Mouse (Mus musculus) stomach, postnatal 0 days (tissue): Measurements from ENCODE around the gene Dffa. TPM values are rescaled to one million over a fixed set of nuclear protein-coding genes. Genes with fewer than 3 reads are reported as not detected.

Experiments
- ATAC-seq: fragments of 200-750 bp; cut with Nextera tagmentation; 2 replicates; pipeline ENCODE4 v1.8.0; 2017; ENCODE audit not compliant: low FRiP score, low TSS enrichment
- DNase-seq: peaks from one replicate; pipeline ENCODE4 v3.0.0-alpha.2; 2016; ENCODE audit warnings: low spot score
- H3K27ac ChIP-seq: fragments of 300-500 bp; sonication (generic); replicated peaks from 2 replicates; pipeline ENCODE4 v1.5.1; 2014; ENCODE audit warnings: mild to moderate bottlenecking, control low read depth
- H3K27me3 ChIP-seq: fragments of 300-500 bp; sonication (generic); 2 replicates; pipeline ENCODE4 v1.6.1; 2014; ENCODE audit warnings: low read length; ENCODE audit not compliant: control insufficient read depth, insufficient read depth
- H3K36me3 ChIP-seq: fragments of 300-500 bp; sonication (generic); 2 replicates; pipeline ENCODE4 v1.6.1; 2014; ENCODE audit warnings: low read length, mixed read lengths; ENCODE audit not compliant: control insufficient read depth, insufficient read depth
- H3K4me1 ChIP-seq: fragments of 300-500 bp; sonication (generic); replicated peaks from 2 replicates; pipeline ENCODE4 v1.6.1; 2014; ENCODE audit warnings: antibody characterized with exemption; ENCODE audit not compliant: control insufficient read depth, insufficient read depth
- H3K4me2 ChIP-seq: fragments of 300-500 bp; sonication (generic); replicated peaks from 2 replicates; pipeline ENCODE4 v1.6.1; 2014; ENCODE audit warnings: low read depth, mild to moderate bottlenecking, control low read depth, moderate library complexity
- H3K4me3 ChIP-seq: fragments of 300-500 bp; sonication (generic); 2 replicates; pipeline ENCODE4 v1.5.1; 2014; ENCODE audit warnings: low read depth, low read length, control low read depth
- H3K9ac ChIP-seq: fragments of 300-500 bp; sonication (generic); 2 replicates; pipeline ENCODE4 v1.6.1; 2014; ENCODE audit warnings: mild to moderate bottlenecking, low read length, control low read depth, mixed read lengths
- H3K9me3 ChIP-seq: fragments of 300-500 bp; sonication (generic); 2 replicates; pipeline ENCODE4 v1.6.1; 2016; ENCODE audit warnings: low read length; ENCODE audit not compliant: control insufficient read depth
- CTCF ChIP-seq: IDR thresholded peaks from 2 replicates; pipeline ENCODE4 v1.5.1; 2016; ENCODE audit warnings: antibody characterized with exemption, low read depth, mild to moderate bottlenecking, moderate library complexity
- EP300 ChIP-seq: optimal IDR thresholded peaks from 2 replicates; pipeline ENCODE3; 2016; ENCODE audit warnings: antibody characterized with exemption
- WGBS: fragments of 180-500 bp; shearing (Covaris S2); extraction: QIAGEN DNeasy Blood & Tissue Kit; methylation state at CpG from one replicate; pipeline ENCODE4 v1.1.7; 2014; 5-methylcytosine and 5-hydroxymethylcytosine counted together
- polyA plus RNA-seq: library from polyadenylated mRNA; unstranded; fragments of >200 nt; fragmentation: Nextera tagmentation; extraction: Ambion mirVana; gene quantifications from 2 replicates; pipeline ENCODE4 v1.2.1, GENCODE M21; 2015

Dffa gene
- polyA plus RNA-seq, 1 experiment from 2014 or later, result 20.1 TPM

DNA sequence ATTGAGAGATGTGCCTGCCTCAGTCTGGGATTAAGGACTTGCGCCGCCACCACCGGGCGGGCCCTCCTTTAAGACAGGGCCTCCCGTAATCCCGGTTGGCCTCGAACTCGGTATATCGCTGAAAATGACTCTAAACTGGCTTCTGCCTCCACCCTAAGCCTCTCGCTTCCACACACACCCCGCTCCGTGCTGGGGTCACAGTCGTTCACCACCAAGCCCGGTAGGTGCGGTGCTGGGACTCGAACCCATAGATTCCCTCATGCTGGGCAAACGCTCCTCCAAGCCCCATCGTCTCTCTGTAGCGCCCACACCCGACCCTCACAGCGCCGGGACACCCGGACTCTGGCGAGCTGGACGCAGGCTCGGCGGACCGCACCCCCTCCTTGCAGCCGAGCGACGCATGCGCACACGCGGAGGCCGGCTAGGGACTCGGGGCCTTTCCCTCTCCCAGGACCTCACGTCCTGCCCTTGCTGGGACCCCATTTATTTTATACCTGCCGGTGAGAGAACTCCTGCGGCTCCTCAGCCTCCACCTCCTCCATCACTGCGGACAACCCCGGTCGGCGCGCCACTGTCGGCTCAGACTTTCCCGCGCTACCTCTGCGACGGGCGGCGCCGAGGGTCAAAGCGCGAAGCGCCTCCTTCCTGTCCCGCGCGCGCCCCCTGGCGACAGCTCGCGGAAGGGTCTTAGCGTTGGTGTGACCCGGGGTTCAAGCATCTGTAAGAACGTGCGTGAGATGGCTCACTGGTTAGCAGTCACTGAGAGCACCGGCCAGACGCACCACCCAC is 33.2 kb downstream of the Dffa start, which contains the start of gene Cenps:
Gene Cenps, minus strand, starts transcription at position 648 of the 789 bp plus-strand sequence.
- ATAC-seq, result peak; percentile 92
- Histone ChIP-seq H3K4me2 (peak within 1 kb of the TSS; percentile 74), H3K4me1 (no peaks in the 10 kb centered on the region), H3K27me3 (no peaks in the 10 kb centered on the region), H3K4me3 (peak within 1 kb of the TSS; percentile 59), H3K36me3 (no peaks in the 10 kb centered on the region), H3K27ac (peak within 1 kb of the TSS; percentile 74), H3K9ac (peak within 1 kb of the TSS; percentile 61), H3K9me3 (no peaks in the 10 kb centered on the region)
- DNase-seq, result peak; percentile 93
- 1% methylated on average over 68 of the region's 68 CpGs for WGBS
- TF ChIP-seq EP300, result no peak
- TF ChIP-seq CTCF, result peak; percentile 97

DNA sequence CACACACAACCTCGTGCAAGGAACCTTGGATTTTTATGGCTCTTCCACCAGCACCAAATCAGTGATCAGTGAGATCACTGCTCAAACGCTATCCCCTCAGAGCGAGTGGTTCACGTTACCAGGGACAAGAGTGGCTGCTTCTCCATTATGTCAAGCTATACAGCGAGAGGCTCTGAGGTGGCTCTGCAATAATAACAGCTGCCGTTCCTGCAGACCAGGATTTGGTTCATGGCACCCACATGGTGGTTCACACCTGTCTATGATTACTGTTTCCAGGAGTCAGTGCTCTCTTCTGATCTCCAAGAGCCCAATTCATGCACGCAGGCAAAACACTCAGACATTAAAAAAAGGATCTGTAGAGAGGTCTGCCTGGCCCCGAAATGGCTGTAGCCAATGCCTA is 34.6 kb downstream of the Dffa start:
- Histone ChIP-seq H3K36me3 (no peaks in the 10 kb centered on the region), H3K27me3 (no peaks in the 10 kb centered on the region), H3K27ac (no peak overlapping the region), H3K4me3 (no peak overlapping the region), H3K4me1 (no peaks in the 10 kb centered on the region), H3K4me2 (no peak overlapping the region), H3K9me3 (no peaks in the 10 kb centered on the region), H3K9ac (no peak overlapping the region)
- WGBS, result 75% methylated on average over 8 of the region's 8 CpGs
- no peak for TF ChIP-seq EP300
- no peak for TF ChIP-seq CTCF
- no peak for DNase-seq
- ATAC-seq, result no peak

DNA sequence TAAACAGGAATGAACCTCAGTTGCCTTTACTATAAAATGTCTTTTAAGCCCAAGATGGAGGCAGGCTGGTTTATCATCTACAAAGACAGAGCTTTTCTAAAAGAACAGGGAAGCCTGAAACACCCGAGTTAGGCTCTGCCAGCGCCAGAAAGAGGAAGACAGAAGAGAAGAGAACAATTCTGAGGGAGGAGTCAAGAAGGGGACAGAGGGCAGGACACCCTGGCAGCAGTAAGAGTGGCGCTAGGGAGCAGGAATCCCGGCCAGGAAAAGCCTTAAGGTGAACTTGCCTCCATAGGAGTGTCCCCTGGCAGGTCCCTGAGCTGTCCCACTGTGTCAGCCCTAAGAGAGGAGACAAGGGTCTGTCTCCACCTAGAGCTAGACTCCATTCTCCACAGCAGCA is 39.6 kb downstream of the Dffa start:
- Histone ChIP-seq H3K36me3 (no peaks in the 10 kb centered on the region), H3K4me3 (no peak overlapping the region), H3K9ac (no peak overlapping the region), H3K9me3 (no peaks in the 10 kb centered on the region), H3K27me3 (no peaks in the 10 kb centered on the region), H3K27ac (no peak overlapping the region), H3K4me2 (no peak overlapping the region), H3K4me1 (no peaks in the 10 kb centered on the region)
- DNase-seq (no peak), ATAC-seq (no peak)
- 27% methylated on average over 4 of the region's 4 CpGs for WGBS
- TF ChIP-seq CTCF (no peak), EP300 (no peak)

DNA sequence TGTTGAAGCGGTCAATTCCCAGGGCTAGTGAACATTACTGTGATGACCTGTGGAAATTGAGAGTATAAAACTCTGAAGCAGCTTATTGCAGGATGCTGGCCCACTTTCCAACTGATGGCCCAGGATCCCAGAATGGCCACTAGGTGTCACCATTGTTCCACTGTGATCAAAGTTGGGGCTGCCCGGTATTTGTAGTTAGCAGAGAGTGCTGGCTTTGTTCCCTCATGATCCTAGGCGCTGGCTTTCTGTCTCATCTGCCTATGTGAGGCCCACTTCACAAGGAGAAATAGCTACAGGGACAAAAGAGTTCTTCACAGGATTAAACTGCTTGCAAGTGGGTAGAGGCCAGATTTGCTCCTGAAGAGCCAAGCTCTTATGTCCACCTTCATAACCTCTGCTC is 40.5 kb downstream of the Dffa start:
- Histone ChIP-seq H3K9ac (no peak overlapping the region), H3K4me1 (no peaks in the 10 kb centered on the region), H3K27me3 (no peaks in the 10 kb centered on the region), H3K4me2 (no peak overlapping the region), H3K4me3 (no peak overlapping the region), H3K27ac (no peak overlapping the region), H3K9me3 (no peaks in the 10 kb centered on the region), H3K36me3 (no peaks in the 10 kb centered on the region)
- peak; percentile 84 for DNase-seq
- 1% methylated on average over 3 of the region's 3 CpGs for WGBS
- TF ChIP-seq CTCF, result peak; percentile 99
- no peak for TF ChIP-seq EP300
- ATAC-seq, result peak; percentile 71; the same call in 1 of the 2 replicates

DNA sequence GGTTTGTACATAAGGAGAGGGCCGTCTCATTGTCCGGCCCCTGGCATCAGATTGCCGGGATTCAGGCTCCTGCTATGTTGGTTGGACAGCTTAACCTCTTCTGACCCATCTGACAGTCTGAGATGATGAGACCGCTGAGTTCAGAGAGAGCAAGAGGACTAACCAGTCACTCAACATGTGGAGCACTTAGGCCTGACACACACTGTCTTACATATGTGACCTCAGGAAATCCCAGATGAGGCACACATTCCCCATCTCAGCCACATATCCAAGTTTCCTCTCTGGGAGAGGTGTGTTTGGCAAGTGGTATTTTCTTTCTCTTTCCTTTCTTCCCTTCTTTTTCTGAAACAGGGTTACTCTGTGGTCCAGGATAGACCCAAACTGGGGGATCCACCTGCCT is 41.2 kb downstream of the Dffa start:
- no peak overlapping the region for H3K9ac ChIP-seq
- DNase-seq (no peak), ATAC-seq (no peak)
- WGBS, result 75% methylated on average over 4 of the region's 4 CpGs
- H3K27ac ChIP-seq, result no peak overlapping the region
- TF ChIP-seq EP300 (no peak), CTCF (no peak)
- H3K4me1 ChIP-seq, result no peaks in the 10 kb centered on the region
- H3K4me2 ChIP-seq, result no peak overlapping the region
- H3K9me3 ChIP-seq, result no peaks in the 10 kb centered on the region
- H3K4me3 ChIP-seq, result no peak overlapping the region
- H3K36me3 ChIP-seq, result peaks cover under 1% of the 10 kb centered on the region; the same call in 1 of the 2 replicates
- H3K27me3 ChIP-seq, result no peaks in the 10 kb centered on the region

DNA sequence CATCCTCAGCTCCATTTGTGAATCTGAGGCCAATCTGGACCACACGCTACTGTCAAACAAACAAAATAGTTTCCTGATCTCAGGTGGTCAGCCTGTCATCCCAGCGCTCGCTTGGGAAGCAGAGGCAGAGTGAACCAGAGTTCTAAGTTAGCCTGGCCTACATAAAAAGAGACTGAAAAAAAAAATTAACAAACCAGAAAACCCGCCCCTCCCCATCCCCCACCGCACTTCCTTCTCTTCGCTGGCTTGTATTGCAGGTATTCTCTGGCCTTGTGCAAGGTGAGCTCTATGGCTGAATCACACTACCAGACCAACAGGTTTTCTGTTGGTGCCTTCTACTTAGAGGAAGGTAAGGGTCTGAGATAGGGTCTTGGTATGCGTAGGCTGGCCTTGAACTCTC is 43.6 kb downstream of the Dffa start:
- Histone ChIP-seq H3K27ac (no peak overlapping the region; the same call in 1 of the 2 replicates), H3K9me3 (no peaks in the 10 kb centered on the region), H3K4me2 (no peak overlapping the region), H3K9ac (no peak overlapping the region), H3K36me3 (peaks cover 16% of the 10 kb centered on the region), H3K4me1 (no peaks in the 10 kb centered on the region), H3K27me3 (no peaks in the 10 kb centered on the region), H3K4me3 (no peak overlapping the region)
- TF ChIP-seq EP300, result no peak
- TF ChIP-seq CTCF, result no peak
- DNase-seq (peak; percentile 56), ATAC-seq (no peak; the same call in 1 of the 2 replicates)
- 69% methylated on average over 7 of the region's 7 CpGs for WGBS
